Mouse (Mus musculus) heart, embryonic 12.5 days (tissue): ENCODE measurements around the gene Tomm40. TPM values are rescaled to one million over a fixed set of nuclear protein-coding genes. Genes with fewer than 3 reads are reported as not detected.

Source experiments
- ATAC-seq: fragments of 200-750 bp; cut with Nextera tagmentation; 2 replicates; pipeline ENCODE4 v1.8.0; 2017; ENCODE audit warnings: moderate TSS enrichment, moderate library complexity; ENCODE audit not compliant: insufficient number of reproducible peaks, low FRiP score
- H3K27ac ChIP-seq: fragments of 300-500 bp; sonication (generic); 2 replicates; pipeline ENCODE4 v1.5.1; 2016; ENCODE audit warnings: mild to moderate bottlenecking, moderate library complexity; ENCODE audit not compliant: poor library complexity, severe bottlenecking
- H3K27me3 ChIP-seq: fragments of 300-500 bp; sonication (generic); replicated peaks from 2 replicates; pipeline ENCODE4 v1.6.1; 2016; ENCODE audit warnings: mild to moderate bottlenecking, moderate library complexity
- H3K36me3 ChIP-seq: fragments of 300-500 bp; sonication (generic); 2 replicates; pipeline ENCODE4 v1.6.1; 2016; ENCODE audit warnings: mild to moderate bottlenecking, moderate library complexity
- H3K4me1 ChIP-seq: fragments of 300-500 bp; sonication (generic); replicated peaks from 2 replicates; pipeline ENCODE4 v1.6.1; 2016; ENCODE audit warnings: mild to moderate bottlenecking
- H3K4me2 ChIP-seq: fragments of 300-500 bp; sonication (generic); 2 replicates; pipeline ENCODE4 v1.6.1; 2016; ENCODE audit warnings: mild to moderate bottlenecking, moderate library complexity
- H3K4me3 ChIP-seq: fragments of 300-500 bp; sonication (generic); 2 replicates; pipeline ENCODE4 v1.5.1; 2016; ENCODE audit warnings: mild to moderate bottlenecking
- H3K9ac ChIP-seq: fragments of 300-500 bp; sonication (generic); 2 replicates; pipeline ENCODE4 v1.6.1; 2016; ENCODE audit warnings: mild to moderate bottlenecking, moderate library complexity
- H3K9me3 ChIP-seq: fragments of 300-500 bp; sonication (generic); replicated peaks from 2 replicates; pipeline ENCODE4 v1.6.1; 2016; ENCODE audit warnings: mild to moderate bottlenecking, moderate library complexity
- WGBS: fragments of 180-500 bp; shearing (Covaris S2); methylation state at CpG from one replicate; pipeline ENCODE4 v1.1.7; 2016; 5-methylcytosine and 5-hydroxymethylcytosine counted together
- polyA plus RNA-seq: library from polyadenylated mRNA; unstranded; fragments of >200 nt; fragmentation: Nextera tagmentation; extraction: Ambion mirVana; gene quantifications from 2 replicates; pipeline ENCODE4 v1.2.1, GENCODE M21; 2016

The Tomm40 gene
- polyA plus RNA-seq, 1 experiment from 2014 or later = 160 TPM

DNA sequence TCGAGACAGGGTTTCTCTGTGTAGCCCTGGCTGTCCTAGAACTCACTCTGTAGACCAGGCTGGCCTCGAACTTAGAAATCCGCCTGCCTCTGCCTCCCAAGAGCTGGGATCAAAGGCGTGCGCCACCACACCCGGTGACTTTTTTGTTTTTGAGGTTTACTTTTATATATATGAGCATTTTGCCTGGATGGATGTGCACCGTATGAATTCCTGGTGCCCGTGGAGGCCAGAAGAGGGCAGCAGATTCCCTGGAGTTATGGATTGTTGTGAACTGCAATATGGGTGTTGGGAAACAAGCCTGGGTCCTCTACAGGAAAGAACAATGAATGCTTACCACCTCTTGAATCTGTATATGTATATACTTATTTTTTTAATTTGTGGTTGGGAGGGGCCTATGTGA, 37.4 kb upstream of the Tomm40 start:
- no peak for ATAC-seq
- no peaks in the 10 kb centered on the region for H3K27me3 ChIP-seq
- H3K4me3 ChIP-seq = no peak overlapping the region
- 63% methylated on average over 8 of the region's 8 CpGs for WGBS
- H3K36me3 ChIP-seq = peaks cover under 1% of the 10 kb centered on the region; the same call in 1 of the 2 replicates
- no peak overlapping the region for H3K4me2 ChIP-seq
- H3K4me1 ChIP-seq = peaks cover 52% of the 10 kb centered on the region
- no peak overlapping the region for H3K27ac ChIP-seq
- H3K9me3 ChIP-seq = no peaks in the 10 kb centered on the region
- no peak overlapping the region for H3K9ac ChIP-seq

DNA sequence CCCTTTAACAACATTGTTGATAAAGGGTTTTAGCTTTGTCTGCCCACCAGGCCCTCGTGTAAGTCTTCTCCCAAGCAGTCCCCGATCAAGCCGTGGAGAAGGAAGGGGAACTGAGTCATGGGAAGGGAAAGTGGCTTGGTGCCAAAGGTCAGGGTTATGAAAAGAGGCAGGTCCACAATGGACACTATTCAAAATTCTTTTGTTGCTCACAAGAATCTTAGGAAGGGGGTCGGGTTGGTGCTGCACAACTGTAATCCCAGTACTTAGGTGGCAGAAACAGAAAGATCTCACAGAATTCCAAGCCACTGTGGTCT, 35.8 kb upstream of the Tomm40 start:
- Histone ChIP-seq H3K4me1 (peaks cover 56% of the 10 kb centered on the region), H3K9me3 (no peaks in the 10 kb centered on the region), H3K9ac (no peak overlapping the region), H3K36me3 (no peaks in the 10 kb centered on the region), H3K27ac (peak overlapping the region; percentile 71; the same call in 1 of the 2 replicates), H3K27me3 (no peaks in the 10 kb centered on the region), H3K4me2 (no peak overlapping the region), H3K4me3 (no peak overlapping the region)
- WGBS = 48% methylated on average over 4 of the region's 4 CpGs
- ATAC-seq = no peak

DNA sequence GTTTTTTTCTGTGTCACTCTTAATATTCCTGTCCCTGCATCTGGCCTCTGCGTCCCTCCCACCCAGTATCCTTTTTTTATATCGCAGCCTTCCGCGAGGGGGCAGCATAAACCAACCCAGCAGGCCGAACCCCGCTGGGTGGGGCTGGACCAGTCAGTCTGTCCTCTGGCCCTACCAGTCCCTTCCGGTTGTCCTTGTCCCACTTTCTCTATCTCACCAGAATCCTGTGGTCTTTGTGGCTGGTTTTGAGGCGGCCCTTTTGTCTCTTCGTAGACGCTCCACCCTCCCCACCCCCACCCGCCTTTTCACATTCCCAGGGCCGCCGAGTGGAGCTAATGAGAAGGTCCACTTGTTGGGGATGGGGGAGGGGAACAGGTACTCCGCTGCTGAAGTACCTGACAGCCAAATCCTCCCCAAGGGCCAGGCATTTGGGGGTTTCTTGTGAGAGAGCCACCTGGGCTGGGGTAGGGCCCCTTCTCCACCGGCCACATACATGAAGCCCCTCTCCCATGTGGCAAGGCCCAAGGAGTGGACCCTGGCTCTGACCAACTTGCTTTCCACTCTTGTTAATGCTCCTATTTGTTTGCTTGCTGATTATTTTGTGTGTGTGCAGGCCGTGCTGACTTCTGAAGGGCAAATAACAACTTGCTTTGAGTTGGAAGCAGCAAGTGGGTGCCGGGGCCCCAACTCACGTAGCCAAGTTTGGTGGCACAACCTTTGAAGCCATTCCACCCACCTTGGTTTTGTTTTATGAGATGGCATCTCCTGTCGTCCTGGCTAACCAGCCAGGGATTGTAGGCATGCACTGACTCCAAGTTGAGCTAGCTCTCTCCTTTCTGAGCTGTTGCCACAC, 35.2 kb upstream of the Tomm40 start, which contains the start of gene Nectin2:
Gene Nectin2, minus strand, starts transcription at position 267 of the 853 bp plus-strand sequence.
- Histone ChIP-seq H3K4me1 (peaks cover 56% of the 10 kb centered on the region), H3K36me3 (no peaks in the 10 kb centered on the region), H3K9ac (peak within 1 kb of the TSS; percentile 89), H3K4me3 (peak within 1 kb of the TSS; percentile 78), H3K4me2 (peak within 1 kb of the TSS; percentile 91), H3K27ac (peak within 1 kb of the TSS; percentile 85), H3K27me3 (no peaks in the 10 kb centered on the region), H3K9me3 (no peaks in the 10 kb centered on the region)
- 15% methylated on average over 19 of the region's 19 CpGs for WGBS
- peak; percentile 76 for ATAC-seq

DNA sequence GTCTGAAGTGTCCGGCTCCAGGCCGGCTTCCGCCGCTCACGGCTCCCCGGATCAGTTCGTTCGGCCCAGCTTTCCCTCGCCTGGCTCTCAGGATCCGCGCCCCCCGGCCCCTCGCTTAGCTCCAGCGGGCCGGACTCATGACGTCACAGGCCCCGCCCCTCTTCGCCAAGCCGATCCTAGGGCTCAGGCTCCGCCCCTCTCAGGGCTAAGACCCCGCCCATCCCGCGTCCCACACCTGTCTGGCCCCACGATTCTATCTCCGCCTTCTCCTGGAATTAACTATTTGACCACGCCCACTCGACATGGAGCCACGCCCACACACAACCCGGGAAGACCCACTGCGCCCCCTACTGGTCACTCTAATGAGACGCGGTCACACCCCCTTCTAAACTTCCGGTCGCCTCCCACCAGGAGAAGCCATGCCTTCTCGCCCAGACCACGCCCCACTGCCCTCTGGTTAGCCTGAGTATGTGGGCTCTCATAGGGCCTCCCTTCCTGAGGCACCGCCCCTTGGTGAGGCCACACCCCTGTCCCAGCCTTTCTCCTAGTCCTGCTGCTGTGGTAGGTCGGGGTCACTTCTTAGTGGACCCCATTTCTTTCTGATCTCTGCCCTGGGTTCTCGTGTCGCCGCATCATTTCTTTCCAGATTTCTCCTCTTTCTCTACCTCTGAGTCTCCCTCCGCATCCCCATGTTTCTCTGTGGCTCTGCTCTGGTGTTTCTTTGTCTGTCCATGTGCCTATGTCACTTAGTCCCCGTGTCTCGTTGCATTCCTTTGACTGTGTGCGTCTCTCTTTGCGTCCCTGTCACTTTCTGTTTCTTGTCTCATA, 34.4 kb upstream of the Tomm40 start:
- no peaks in the 10 kb centered on the region for H3K27me3 ChIP-seq
- no peaks in the 10 kb centered on the region for H3K36me3 ChIP-seq
- WGBS = under 1% methylated on average over 46 of the region's 46 CpGs
- H3K9ac ChIP-seq = peak overlapping the region; percentile 89
- ATAC-seq = peak; percentile 93
- peak overlapping the region; percentile 91 for H3K4me2 ChIP-seq
- H3K27ac ChIP-seq = peak overlapping the region; percentile 85
- H3K4me1 ChIP-seq = peaks cover 58% of the 10 kb centered on the region
- H3K9me3 ChIP-seq = no peaks in the 10 kb centered on the region
- peak overlapping the region; percentile 78 for H3K4me3 ChIP-seq

DNA sequence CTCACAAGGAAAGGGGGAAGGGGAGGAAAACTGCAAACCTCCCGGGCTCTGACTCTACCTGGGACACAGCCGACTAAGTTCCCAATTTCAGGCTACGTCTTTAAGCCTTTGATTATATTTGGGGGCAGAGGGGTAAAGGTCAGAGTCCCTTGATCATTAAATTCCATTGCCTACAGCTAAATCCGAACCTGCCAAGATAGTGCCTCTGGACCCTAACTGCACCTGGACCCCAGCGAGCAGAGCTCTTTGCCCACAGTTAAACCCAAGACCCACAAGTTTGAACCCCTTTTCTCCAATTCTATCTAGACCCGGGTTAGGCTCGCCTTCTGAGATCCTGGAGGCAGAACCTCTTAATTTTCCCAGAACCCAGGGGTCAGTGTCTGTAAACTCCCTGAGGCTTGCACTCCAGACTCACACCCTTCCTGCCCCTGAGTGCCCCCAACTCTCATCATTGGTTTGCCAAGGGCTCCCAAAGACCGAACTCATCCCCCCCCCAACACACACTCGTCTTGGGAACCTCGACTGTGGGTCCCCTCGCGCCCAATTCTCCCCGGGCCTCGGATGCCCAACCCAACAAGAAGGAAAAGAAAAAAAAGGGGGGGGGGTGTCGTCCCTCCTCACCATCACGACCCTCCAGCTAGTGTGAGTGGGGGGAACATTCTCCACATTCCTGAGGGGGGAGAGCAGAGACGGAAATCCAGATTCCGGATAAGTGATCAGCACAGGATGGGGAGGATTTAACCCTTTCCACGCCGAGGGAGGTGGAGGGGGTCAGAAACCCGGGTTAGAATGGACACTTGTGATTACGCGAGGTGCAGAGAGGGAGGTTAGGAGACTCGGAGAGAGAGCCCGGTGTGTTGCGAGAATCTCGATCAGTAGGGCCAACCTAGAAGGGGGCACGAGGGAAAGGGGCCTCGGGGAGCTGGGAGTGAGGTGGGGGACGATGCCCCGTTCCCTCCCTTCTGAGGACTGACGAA, 33.3 kb upstream of the Tomm40 start:
- peak overlapping the region; percentile 85 for H3K27ac ChIP-seq
- H3K4me1 ChIP-seq = peaks cover 59% of the 10 kb centered on the region
- peak overlapping the region; percentile 78 for H3K4me3 ChIP-seq
- H3K9ac ChIP-seq = peak overlapping the region; percentile 89
- H3K4me2 ChIP-seq = peak overlapping the region; percentile 91
- H3K9me3 ChIP-seq = no peaks in the 10 kb centered on the region
- WGBS = 1% methylated on average over 32 of the region's 32 CpGs
- H3K27me3 ChIP-seq = no peaks in the 10 kb centered on the region
- peaks cover 5% of the 10 kb centered on the region for H3K36me3 ChIP-seq
- peak; percentile 2 for ATAC-seq

DNA sequence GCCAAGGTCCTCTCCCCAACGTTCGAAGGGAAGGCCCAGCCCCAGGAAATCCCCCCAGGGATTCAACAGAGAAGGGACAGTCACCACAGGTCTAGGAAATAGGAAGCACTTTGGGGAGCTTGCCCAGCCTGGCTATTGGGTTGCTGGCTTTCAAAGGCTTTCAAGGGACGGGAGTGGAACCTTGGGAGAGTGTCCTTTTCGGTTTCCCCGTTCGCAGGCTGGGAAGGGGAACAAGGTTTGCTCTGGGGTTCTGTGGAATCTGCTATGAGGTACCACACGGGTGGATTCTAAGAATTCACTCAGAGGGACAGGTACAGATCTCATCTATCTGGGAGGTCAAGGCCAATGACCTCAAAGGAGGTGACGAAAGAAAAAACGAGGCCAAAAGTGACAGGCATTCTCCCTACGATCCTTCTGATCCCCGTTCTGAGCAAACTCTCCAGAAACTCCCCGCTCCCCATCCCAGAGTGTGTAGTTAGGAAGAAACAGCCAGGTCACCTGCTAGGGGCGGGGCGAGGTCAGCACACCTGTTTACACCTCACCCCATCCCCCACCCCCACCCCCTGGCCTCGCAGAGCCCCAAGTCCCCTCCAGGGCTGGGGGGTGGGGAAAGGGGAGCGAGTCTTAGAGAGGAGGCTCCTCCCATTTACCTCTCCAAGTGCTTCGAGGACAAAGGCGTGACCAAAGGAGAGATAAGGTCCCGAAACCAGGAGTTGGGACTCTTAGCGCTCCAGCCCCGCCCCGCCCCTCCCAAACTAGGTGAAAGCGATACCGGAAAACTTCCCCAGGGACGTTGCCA, 32.4 kb upstream of the Tomm40 start:
- peaks cover 56% of the 10 kb centered on the region for H3K4me1 ChIP-seq
- H3K4me3 ChIP-seq = peak overlapping the region; percentile 78
- no peaks in the 10 kb centered on the region for H3K27me3 ChIP-seq
- H3K27ac ChIP-seq = peak overlapping the region; percentile 49
- no peak for ATAC-seq
- peak overlapping the region; percentile 89 for H3K9ac ChIP-seq
- H3K4me2 ChIP-seq = peak overlapping the region; percentile 91
- H3K36me3 ChIP-seq = peaks cover 11% of the 10 kb centered on the region
- no peaks in the 10 kb centered on the region for H3K9me3 ChIP-seq
- 7% methylated on average over 25 of the region's 25 CpGs for WGBS

DNA sequence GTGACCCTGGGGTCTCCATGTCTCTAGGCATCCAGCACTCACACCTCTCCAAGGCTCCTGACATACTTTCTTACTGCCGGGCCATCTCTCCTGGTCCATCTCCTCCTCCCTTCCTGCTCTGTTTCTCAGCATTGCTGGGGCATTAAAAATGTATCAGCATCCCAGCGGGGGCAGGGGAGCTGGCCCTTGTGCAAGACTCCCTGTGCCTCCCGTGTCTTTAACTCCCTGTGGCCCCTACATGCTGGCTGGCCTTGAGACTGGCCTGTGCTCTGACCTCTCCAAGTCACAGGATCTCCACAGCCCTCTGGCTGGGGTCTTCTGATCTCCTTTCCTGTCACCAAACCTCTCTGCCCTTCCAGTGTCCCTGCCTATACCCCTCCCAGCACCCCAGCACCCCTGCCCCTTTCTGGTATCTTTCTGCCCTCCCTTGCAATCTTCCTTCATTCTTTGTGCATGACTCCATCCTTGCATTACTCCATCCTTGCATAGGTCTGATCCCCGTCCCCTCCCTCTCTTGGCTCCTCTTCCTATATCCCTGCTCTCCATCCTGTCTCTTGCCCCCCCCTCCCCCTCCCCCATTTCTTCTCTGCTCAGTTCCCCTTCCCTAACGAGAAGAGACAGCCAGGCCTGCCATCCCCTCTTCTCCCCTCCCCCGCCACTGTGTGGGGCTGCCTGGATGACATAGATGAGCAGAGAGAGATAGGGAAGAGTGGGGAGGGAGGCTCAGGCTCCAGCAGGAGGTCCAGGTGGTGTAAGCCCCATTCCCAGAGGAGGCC, 31.4 kb upstream of the Tomm40 start:
- no peak for ATAC-seq
- Histone ChIP-seq H3K9me3 (no peaks in the 10 kb centered on the region), H3K27ac (peak overlapping the region; percentile 49), H3K4me3 (peak overlapping the region; percentile 78), H3K9ac (peak overlapping the region; percentile 89), H3K4me1 (peaks cover 66% of the 10 kb centered on the region), H3K27me3 (no peaks in the 10 kb centered on the region), H3K36me3 (peaks cover 18% of the 10 kb centered on the region), H3K4me2 (peak overlapping the region; percentile 91)
- WGBS = 29% methylated on average over 5 of the region's 6 CpGs

DNA sequence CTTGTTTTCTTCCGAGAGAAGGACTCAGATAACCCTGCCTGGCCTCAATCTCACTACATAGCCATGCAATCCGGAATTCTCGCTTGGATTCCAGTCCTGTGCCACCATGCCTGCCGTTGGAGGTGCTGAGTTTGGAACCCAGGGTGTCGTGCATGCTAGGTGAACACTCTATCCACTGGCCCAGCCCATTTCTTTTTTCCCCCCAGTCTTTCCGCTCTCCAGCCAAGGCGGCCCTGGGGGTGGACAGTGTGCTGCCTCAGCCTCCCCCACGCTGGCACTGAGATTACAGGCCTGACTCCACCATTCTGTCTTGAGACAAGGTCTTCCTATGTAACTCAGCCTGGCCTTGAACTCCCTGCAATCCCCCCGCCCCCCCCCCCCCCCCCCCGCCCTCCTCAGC, 30.7 kb upstream of the Tomm40 start:
- H3K4me3 ChIP-seq = no peak overlapping the region
- no peak overlapping the region for H3K27ac ChIP-seq
- H3K27me3 ChIP-seq = no peaks in the 10 kb centered on the region
- peaks cover 24% of the 10 kb centered on the region for H3K36me3 ChIP-seq
- no peaks in the 10 kb centered on the region for H3K9me3 ChIP-seq
- no peak for ATAC-seq
- H3K9ac ChIP-seq = no peak overlapping the region
- 57% methylated on average over 9 of the region's 10 CpGs for WGBS
- peak overlapping the region; percentile 91; the same call in 1 of the 2 replicates for H3K4me2 ChIP-seq
- peaks cover 67% of the 10 kb centered on the region for H3K4me1 ChIP-seq

DNA sequence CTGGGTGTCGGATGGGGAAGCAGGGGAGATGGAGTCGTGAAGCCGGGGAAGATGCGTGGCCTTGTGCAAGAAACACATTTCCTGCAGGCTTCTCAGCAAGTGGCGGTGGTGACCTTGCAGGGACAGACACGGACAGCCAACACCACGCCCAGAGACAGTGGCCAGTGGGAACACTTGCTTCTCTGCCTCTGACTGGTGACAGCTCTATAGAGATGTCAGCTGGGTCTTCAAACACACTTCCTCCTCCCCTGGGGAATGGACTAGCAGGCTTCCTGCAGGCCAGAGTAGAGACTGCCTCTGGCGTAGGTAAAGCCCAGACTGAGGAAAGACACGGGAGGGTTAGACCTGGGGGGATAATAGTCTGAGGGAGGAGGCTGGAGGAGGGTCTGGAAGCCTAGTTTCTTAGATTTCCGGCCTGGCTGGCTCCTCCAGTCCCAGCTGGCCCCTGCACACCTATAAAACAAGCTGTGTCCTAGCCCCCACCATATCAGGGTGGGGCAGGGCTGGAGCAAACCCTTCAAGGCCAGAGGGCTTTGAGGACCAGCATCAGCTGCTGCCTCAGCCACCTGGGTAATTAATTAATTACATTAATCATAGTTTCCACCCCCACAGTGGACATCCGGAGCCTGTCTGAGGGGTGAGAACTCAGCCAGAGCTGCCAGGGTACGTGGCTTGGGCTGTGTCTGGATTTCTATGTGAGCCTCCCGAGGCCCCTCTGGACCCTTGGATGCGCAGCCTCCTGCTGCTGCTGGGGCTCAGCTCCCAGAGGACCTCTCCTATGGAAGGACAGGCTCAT, 29.6 kb upstream of the Tomm40 start:
- Histone ChIP-seq H3K4me3 (peak overlapping the region; percentile 4; the same call in 1 of the 2 replicates), H3K27me3 (no peaks in the 10 kb centered on the region), H3K36me3 (peaks cover 32% of the 10 kb centered on the region), H3K9ac (peak overlapping the region; percentile 54), H3K9me3 (no peaks in the 10 kb centered on the region), H3K4me1 (peaks cover 66% of the 10 kb centered on the region), H3K27ac (peak overlapping the region; percentile 74), H3K4me2 (peak overlapping the region; percentile 46)
- WGBS = 26% methylated on average over 14 of the region's 14 CpGs
- 0 out of 2 replicates have a peak, but pooled peaks have one; percentile 3 for ATAC-seq
